Mouse (Mus musculus): Measurements from ENCODE around the gene Arhgef5.
"Not testable (repeated sequence)": the region's sequence is repeated elsewhere in the genome, so short reads cannot be mapped to it uniquely, and the experiment has no call there.

The Arhgef5 gene

GRCm38 (mm10) chr6:43265363-43266041, at the start of gene Arhgef5:
TSS of gene Arhgef5 (plus strand) at chr6:43265582.
- no peak for DNase-seq

- not testable (repeated sequence) for DNase-seq
Observed at GRCm38 (mm10) chr6:43231255-43231654, 34.1 kb upstream of the Arhgef5 start, which contains the start of gene Olfr47. TSS of gene Olfr47 (plus strand) at chr6:43231529.

- DNase-seq = no peak
Observed at GRCm38 (mm10) chr6:43242061-43242460, 23.3 kb upstream of the Arhgef5 start.

- no peak for DNase-seq
Observed at GRCm38 (mm10) chr6:43247396-43247795, 18.0 kb upstream of the Arhgef5 start.

- DNase-seq = no peak
Observed at GRCm38 (mm10) chr6:43252994-43253393, 12.4 kb upstream of the Arhgef5 start.

GRCm38 (mm10) chr6:43254193-43254926, 11.0 kb upstream of the Arhgef5 start:
- no peak for DNase-seq

DNA sequence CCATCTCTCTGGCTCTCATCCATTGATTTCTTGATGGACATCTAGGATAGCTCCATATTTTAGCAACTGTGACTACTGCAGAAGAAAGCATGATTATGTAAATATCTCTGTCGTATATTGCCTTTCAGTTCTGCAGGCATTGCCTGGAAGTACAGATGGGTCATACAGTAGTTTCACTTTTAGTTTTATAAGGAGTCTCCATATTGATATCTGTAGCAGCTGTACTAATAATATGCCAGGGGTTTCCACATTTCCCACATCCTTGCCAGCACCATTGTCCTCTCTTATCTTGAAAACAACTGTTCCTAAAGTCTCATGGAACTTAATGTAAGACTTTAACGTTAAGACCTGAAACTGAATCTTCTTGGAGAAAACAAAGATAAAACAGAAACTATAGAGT, 4.6 kb upstream of the Arhgef5 start:
- DNase-seq = no peak

DNA sequence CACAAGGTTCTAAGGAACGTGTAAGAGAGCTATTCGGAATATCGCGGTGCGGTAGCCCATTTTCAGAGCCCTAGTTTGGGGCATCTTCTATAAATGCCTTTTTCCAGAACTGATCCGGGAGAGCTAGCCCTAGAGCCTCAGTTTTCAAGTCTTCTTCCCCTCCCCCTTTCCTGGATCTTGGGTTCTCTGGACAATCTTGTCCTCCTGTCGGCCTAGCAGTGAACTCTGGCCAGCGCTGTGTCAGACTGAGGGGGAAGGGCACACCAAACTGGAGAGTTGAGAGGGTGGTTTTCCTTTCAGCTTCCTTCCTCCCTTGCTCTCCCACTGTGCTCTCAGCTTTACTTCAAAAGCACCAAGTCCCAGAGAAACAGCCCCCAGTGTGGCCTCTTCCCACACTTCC, 974 bp downstream of the Arhgef5 start:
- DNase-seq = no peak

DNA sequence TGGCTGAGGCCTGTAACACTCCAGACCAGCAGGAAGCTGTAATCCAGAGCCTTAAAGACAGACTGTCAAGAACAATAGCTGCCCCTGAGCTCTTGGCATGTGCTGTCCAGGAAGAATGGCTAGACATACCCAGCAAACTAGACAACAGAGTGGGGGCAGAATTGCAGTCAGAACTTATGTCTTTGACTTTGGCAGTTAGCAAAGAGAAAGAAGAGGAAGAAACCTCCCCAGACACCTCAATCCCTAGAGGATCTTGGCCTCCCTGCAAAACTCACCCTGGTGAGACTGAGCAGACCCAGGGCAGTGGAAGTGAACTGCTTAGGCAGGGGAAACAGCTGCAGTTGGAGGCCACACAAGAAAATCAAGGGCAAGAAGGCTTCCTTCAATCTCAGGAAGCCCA, 7.2 kb downstream of the Arhgef5 start:
- no peak for DNase-seq

GRCm38 (mm10) chr6:43274123-43274522, 8.7 kb downstream of the Arhgef5 start:
- DNase-seq = no peak

DNA sequence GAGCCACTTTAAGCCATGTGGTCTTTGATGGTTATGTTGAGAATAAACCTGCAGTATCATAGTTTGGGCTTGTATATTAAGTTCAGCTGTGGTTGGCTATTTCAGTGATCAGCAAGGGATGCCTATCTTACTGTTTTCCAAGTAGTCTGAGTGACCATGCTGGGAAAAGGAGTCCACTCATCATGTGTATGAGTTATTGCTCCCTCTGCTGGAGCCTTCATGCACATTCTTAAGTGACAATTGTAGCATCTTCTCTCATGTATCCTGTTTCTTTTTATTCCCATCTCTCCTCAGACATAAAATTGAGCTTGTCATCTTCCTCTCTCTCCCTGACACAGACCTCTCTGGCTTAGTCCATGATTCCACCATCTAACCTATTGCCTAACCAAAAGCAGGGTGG, 12.9 kb downstream of the Arhgef5 start:
- peak; percentile 13 for DNase-seq

- DNase-seq = no peak
Observed at GRCm38 (mm10) chr6:43280481-43280880, 15.1 kb downstream of the Arhgef5 start.

DNA sequence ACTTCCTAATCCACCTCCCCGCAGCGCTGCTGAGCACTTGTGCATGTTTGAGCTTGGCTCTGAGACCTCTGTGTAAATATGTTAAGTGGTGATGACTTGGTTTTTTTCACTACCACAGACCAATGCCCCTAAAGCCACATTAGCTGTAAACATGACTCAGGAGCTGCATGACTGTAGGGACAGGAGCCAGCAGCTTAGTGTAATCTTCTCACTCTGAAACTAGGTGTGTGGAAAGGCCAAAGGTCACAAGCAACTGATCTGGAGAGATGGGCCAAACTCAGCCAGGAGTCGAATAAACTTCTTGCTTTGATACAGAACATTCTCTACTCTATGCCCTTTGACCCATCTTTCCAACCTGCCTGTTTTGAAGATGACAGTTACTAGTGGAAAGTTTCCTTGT, 26.7 kb downstream of the Arhgef5 start:
- no peak for DNase-seq

DNA sequence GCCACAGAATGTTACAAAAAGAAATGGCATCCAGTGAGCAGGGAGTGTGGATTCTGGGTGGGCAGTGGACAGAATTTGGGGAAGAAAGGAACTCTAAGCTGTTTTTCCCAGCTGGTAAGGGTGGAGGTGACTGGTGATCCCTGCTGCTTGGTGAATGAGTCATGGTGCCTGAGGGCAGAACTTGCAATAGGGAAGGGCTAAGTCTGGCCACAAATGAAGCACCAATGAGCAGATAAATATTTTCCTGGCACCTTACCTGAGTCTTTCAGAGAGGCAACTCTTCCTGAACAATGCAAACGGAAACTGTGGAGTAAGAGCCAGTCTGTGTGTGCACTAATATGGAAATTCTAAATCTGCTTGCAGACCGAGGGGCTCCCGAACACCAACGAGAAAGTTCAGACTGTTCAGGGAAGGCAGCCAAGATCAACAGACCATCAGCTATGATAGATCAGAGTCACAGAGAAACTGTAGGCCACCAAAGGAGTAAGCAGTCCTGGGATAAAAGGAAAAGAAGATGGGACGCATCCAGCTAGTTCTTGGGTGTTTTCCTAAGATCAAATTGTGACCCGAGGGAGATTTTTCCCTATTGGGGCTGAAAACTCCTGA, 27.2 kb downstream of the Arhgef5 start:
- no peak for DNase-seq

GRCm38 (mm10) chr6:43293175-43293574, 27.8 kb downstream of the Arhgef5 start:
- DNase-seq = no peak

- no peak for DNase-seq
Observed at GRCm38 (mm10) chr6:43295908-43296307, 30.5 kb downstream of the Arhgef5 start.

- peak; percentile 34 for DNase-seq
Observed at GRCm38 (mm10) chr6:43296798-43297507, 31.6 kb downstream of the Arhgef5 start.

DNA sequence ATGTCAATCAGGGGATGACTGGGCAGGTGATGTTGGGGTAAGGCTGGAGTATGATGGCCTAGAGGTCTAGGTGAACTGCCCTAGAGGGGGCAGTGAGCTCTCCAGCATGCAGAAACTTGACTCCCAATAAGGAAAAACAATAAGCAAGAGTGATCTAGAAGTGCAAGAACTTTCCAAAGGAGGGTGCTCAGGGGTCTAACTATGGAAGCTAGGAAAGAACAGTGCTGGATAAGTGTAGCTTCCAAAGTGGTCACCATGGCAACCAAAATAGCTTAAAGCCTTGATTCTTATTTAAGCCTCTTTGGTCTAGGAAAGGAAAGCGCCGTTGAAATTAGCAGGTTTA, 32.1 kb downstream of the Arhgef5 start:
- DNase-seq = peak; percentile 24

DNA sequence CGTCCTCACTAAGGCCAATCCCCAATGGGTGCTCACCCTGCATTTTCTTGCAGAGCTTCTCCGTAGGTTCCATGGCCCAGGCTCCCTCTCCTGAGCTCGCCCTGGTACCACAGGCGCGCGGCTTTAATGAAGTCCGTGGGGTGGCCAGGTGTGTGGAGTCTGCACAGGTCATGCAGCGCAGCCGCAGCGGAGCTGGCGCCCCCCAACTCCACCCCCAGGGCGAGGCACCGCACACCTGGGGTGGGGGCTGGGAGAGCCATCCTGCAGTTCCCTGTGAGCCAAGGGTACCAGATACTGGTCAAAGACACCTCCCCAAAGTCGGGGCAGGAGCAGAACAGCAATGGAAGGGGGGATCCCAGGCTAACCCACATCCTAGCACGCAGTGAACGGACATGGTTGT, 44.1 kb downstream of the Arhgef5 start, which contains the start of gene Nobox:
TSS of gene Nobox (minus strand) at position 101 of the 400 bp plus-strand sequence.
- no peak for DNase-seq

DNA sequence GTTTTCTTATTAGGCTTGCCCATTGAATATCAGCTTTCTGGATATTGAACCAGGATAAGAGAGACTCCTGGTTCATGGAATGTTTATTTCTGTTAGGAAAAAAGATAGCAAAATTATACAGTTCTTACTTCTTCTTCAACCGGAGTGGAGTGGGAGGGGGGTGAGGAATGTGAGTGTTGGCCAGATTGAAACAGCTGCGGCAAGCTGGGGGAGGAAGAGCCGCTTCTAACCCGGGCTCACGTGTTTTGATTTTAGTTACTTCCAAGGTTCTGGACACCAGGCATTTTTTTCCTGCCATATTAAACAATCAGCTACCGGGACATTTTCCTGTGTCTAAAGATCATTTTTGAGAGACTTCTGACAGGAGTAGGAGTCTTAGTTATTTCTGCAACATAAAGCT, 44.7 kb downstream of the Arhgef5 start:
- no peak for DNase-seq

- DNase-seq = no peak
Observed at GRCm38 (mm10) chr6:43312546-43312945, 47.2 kb downstream of the Arhgef5 start.

DNA sequence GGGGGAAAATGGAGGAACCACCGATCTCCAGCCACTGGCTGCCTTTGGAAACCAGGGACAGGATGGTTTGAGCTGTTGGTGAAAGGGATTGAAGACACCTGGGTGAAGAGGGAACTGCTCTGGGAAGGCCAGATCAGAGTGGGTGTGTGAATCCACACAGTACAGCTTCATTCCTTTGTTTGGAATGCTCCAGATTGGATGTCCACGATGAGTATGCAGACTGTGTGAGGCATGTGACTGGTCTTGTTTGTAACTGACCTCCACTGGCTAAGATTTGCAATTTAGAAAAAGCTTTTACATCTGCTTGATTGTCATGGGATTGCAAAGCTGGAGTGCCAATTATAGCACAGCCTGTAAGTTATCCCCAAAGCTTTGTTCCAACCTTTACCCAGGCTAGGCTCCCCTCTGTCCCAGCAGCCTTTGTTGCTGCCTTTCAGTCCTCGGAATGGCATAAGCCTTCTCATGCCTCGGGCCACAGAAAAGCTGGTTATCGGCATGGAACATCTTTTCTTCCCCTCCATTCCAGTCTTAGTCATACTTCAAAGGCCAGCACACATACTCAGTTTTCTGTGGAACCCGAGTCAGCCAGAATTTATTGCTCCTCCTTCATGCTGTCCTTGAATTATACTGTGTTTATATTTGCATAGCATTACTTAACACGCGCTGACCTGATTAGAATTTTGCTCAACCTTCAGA, 47.7 kb downstream of the Arhgef5 start:
- no peak for DNase-seq

DNA sequence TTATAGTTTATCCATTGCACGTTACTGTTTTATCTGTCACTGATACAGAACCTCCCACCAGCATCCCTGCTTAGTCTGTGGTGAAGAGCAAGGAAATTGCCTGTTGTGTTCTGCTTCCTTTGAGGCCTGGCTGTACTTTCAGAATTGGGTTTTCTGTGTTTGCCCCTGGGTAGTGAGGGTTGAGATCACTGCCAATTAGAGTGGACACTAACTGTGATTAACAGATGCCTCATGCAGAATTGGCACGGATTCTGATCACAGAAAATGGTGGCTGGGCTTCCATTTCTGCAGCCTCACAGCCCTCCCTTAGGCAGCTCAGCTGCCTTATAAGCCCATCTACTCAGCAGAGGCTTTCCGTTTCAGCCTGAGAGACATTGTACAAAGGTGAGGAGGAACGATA, 68.1 kb downstream of the Arhgef5 start:
- no peak for DNase-seq
